Comparison of ENCODE assay signal across 7 mouse cellular contexts in the genomic region with DNA sequence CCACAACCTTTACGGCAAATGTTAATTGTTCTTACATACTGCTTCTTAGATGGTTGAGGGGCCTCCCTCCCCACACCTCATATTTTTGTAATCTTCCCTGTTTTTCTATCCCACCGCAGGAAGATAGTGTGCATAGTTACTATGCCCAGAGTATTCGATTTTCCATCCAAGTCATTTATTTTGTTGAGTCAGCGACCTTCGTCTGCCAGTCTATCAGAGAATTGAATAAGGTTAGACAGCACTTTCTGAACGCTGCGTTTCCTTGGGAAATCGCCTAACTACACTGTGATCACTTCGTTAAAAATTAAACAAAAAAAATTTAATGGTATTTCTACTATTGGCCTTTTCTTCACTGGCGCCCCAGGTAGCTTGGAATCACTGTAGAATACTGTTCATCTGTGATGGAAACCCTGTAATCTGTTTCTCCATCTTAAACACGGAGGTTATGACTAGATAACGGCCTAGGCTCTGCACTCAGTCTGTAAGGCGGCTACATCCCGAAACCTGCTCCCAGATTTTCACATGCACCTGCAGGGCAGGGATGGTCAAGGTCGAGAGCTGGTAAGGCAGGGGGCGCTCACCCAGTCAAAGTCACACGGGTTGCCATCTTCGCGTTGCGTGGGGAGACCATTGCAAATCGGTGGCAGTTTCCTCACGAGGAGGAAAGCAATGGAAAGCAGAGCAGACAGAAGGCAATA. TPM values are rescaled to one million over a fixed set of nuclear protein-coding genes. Genes with fewer than 3 reads are reported as not detected.
DNase-seq lines count a peak whose midpoint lies in the region; ATAC-seq lines count a peak whose summit lies in the region.

No protein-coding gene starts in this region.

- H3K4me2 ChIP-seq in lung, embryonic 15.5 days = peak overlapping the region; percentile 67
- H3K4me2 ChIP-seq in hindbrain, embryonic 13.5 days = peak overlapping the region; percentile 78
- peak overlapping the region; percentile 66 for H3K4me2 ChIP-seq in midbrain, embryonic 13.5 days (replicated peaks)

- H3K36me3 ChIP-seq in lung, embryonic 15.5 days = peaks cover 37% of the 10 kb centered on the region
- peaks cover 44% of the 10 kb centered on the region for H3K36me3 ChIP-seq in hindbrain, embryonic 13.5 days
- peaks cover 44% of the 10 kb centered on the region for H3K36me3 ChIP-seq in midbrain, embryonic 13.5 days

- peak overlapping the region; percentile 53 for H3K9ac ChIP-seq in lung, embryonic 15.5 days
- H3K9ac ChIP-seq in hindbrain, embryonic 13.5 days = peak overlapping the region; percentile 77
- peak overlapping the region; percentile 79 for H3K9ac ChIP-seq in midbrain, embryonic 13.5 days (replicated peaks)

- no peaks in the 10 kb centered on the region for H3K27me3 ChIP-seq in lung, embryonic 15.5 days
- H3K27me3 ChIP-seq in hindbrain, embryonic 13.5 days = no peaks in the 10 kb centered on the region
- H3K27me3 ChIP-seq in midbrain, embryonic 13.5 days = no peaks in the 10 kb centered on the region

- 8% methylated on average over 22 of the region's 22 CpGs for WGBS in lung, embryonic 15.5 days
- WGBS in hindbrain, embryonic 13.5 days = 10% methylated on average over 22 of the region's 22 CpGs
- 10% methylated on average over 22 of the region's 22 CpGs for WGBS in midbrain, embryonic 13.5 days

- no peaks in the 10 kb centered on the region for H3K9me3 ChIP-seq in lung, embryonic 15.5 days
- no peaks in the 10 kb centered on the region for H3K9me3 ChIP-seq in hindbrain, embryonic 13.5 days
- no peaks in the 10 kb centered on the region for H3K9me3 ChIP-seq in midbrain, embryonic 13.5 days

- peak overlapping the region; percentile 60 for H3K27ac ChIP-seq in lung, embryonic 15.5 days
- H3K27ac ChIP-seq in hindbrain, embryonic 13.5 days = peak overlapping the region; percentile 89
- peak overlapping the region; percentile 75 for H3K27ac ChIP-seq in midbrain, embryonic 13.5 days

- DNase-seq in lung, postnatal 36 days = no peak
- DNase-seq in embryo, embryonic 10 days (ENCODE audit: low spot score) = peak; percentile 52
- DNase-seq in gastrocnemius, adult 8-10 months (ENCODE audit: low spot score in 2 of 2) = no peak
- DNase-seq in left cerebral cortex, postnatal 14 days (ENCODE audit: low spot score in 2 of 2) = no peak

- H3K4me3 ChIP-seq in lung, embryonic 15.5 days = peak overlapping the region; percentile 98
- peak overlapping the region; percentile 97 for H3K4me3 ChIP-seq in hindbrain, embryonic 13.5 days
- peak overlapping the region; percentile 96 for H3K4me3 ChIP-seq in midbrain, embryonic 13.5 days (replicated peaks)

- H3K4me1 ChIP-seq in lung, embryonic 15.5 days = peaks cover 17% of the 10 kb centered on the region
- peaks cover 29% of the 10 kb centered on the region for H3K4me1 ChIP-seq in hindbrain, embryonic 13.5 days (replicated peaks)
- peaks cover 29% of the 10 kb centered on the region for H3K4me1 ChIP-seq in midbrain, embryonic 13.5 days (replicated peaks)

- intact Hi-C loops in left cerebral cortex, postnatal 14 days (cut with DNase I) = loop anchor here (5.0 kb wide), 1 partner anchor 35 kb away; no protein-coding TSS in a partner anchor

- ATAC-seq in lung, embryonic 15.5 days (ENCODE audit: borderline replicate concordance, extremely low read depth, low FRiP score, low TSS enrichment) = peak; percentile 63
- peak; percentile 74 for ATAC-seq in hindbrain, embryonic 13.5 days (ENCODE audit: low FRiP score)
- ATAC-seq in midbrain, embryonic 13.5 days = peak; percentile 65

RNA-seq across cellular contexts. Expression of a gene that starts 0.4 kb away (rescaled TPM):
- not detected in 2 replicates for polyA plus RNA-seq in lung, embryonic 15.5 days (2015; fragmentation: Nextera tagmentation; extraction: Ambion mirVana)
- not detected in 2 replicates for polyA plus RNA-seq in hindbrain, embryonic 13.5 days (2015; fragmentation: Nextera tagmentation; extraction: Ambion mirVana)
- polyA plus RNA-seq in midbrain, embryonic 13.5 days (2015; fragmentation: Nextera tagmentation; extraction: Ambion mirVana) = not detected in 2 replicates
- 1 to 10 TPM in 1 of 4 experiments, not detected in 3; 1.4 TPM for total RNA-seq in gastrocnemius, adult 8-10 months (2022)
- total RNA-seq in left cerebral cortex, postnatal 14 days (2021) = 1 to 10 TPM; 1.8 to 3.5 TPM

RNA-seq across cellular contexts. Expression of a gene that starts 0.8 kb away (rescaled TPM):
- 37.1 and 38.0 TPM in 2 replicates for polyA plus RNA-seq in lung, embryonic 15.5 days (2015; fragmentation: Nextera tagmentation; extraction: Ambion mirVana)
- 52.1 and 53.5 TPM in 2 replicates for polyA plus RNA-seq in hindbrain, embryonic 13.5 days (2015; fragmentation: Nextera tagmentation; extraction: Ambion mirVana)
- polyA plus RNA-seq in midbrain, embryonic 13.5 days (2015; fragmentation: Nextera tagmentation; extraction: Ambion mirVana) = 49.3 and 53.3 TPM in 2 replicates
- total RNA-seq in gastrocnemius, adult 8-10 months (2022) = 1 to 10 TPM; 6.0 to 8.0 (median 6.9) TPM
- 10 to 100 TPM; 30.3 to 32.3 TPM for total RNA-seq in left cerebral cortex, postnatal 14 days (2021)

RNA-seq across cellular contexts. Expression of a gene that starts 1.5 kb away (rescaled TPM):
- polyA plus RNA-seq in lung, embryonic 15.5 days (2015; fragmentation: Nextera tagmentation; extraction: Ambion mirVana) = 118 and 121 TPM in 2 replicates
- 256 and 260 TPM in 2 replicates for polyA plus RNA-seq in hindbrain, embryonic 13.5 days (2015; fragmentation: Nextera tagmentation; extraction: Ambion mirVana)
- 226 and 249 TPM in 2 replicates for polyA plus RNA-seq in midbrain, embryonic 13.5 days (2015; fragmentation: Nextera tagmentation; extraction: Ambion mirVana)
- total RNA-seq in gastrocnemius, adult 8-10 months (2022) = 10 to 100 TPM; 41.0 to 55.7 (median 49.0) TPM
- 100 to 1,000 TPM; 209 to 211 TPM for total RNA-seq in left cerebral cortex, postnatal 14 days (2021)

RNA-seq across cellular contexts. Expression of a gene that starts 6.8 kb away (rescaled TPM):
- polyA plus RNA-seq in lung, embryonic 15.5 days (2015; fragmentation: Nextera tagmentation; extraction: Ambion mirVana) = 356 and 375 TPM in 2 replicates
- polyA plus RNA-seq in hindbrain, embryonic 13.5 days (2015; fragmentation: Nextera tagmentation; extraction: Ambion mirVana) = 217 and 222 TPM in 2 replicates
- 272 and 278 TPM in 2 replicates for polyA plus RNA-seq in midbrain, embryonic 13.5 days (2015; fragmentation: Nextera tagmentation; extraction: Ambion mirVana)
- total RNA-seq in gastrocnemius, adult 8-10 months (2022) = 10 to 100 TPM; 13.4 to 19.9 (median 16.4) TPM
- total RNA-seq in left cerebral cortex, postnatal 14 days (2021) = 10 to 100 TPM; 47.2 to 54.1 TPM

RNA-seq across cellular contexts. Expression of a gene that starts 18.5 kb away (rescaled TPM):
- 0.13 and 0.22 TPM in 2 replicates for polyA plus RNA-seq in lung, embryonic 15.5 days (2015; fragmentation: Nextera tagmentation; extraction: Ambion mirVana)
- polyA plus RNA-seq in hindbrain, embryonic 13.5 days (2015; fragmentation: Nextera tagmentation; extraction: Ambion mirVana) = 0.28 and 0.29 TPM in 2 replicates
- polyA plus RNA-seq in midbrain, embryonic 13.5 days (2015; fragmentation: Nextera tagmentation; extraction: Ambion mirVana) = 0.35 and 0.42 TPM in 2 replicates
- not detected for total RNA-seq in gastrocnemius, adult 8-10 months (2022)
- total RNA-seq in left cerebral cortex, postnatal 14 days (2021) = not detected
